Mouse (Mus musculus) mouse embryonic stem cell (cell line): ENCODE measurements around the gene Hnrnpul1.

ENCODE experiments used
- in situ Hi-C, 2 experiments: fragments of 300-500 bp; cut with MboI; formaldehyde crosslinking; loops; 1 replicate in 1 of 2; 3 replicates in 1 of 2; pipeline ENCODE4 v1.14.3; 2019 to 2020; ENCODE audit warnings: low sequenced_read_pairs in 2 of 2, low pct_unique_long_range_greater_than_20kb in 1 of 2, mixed read lengths in 1 of 2; ENCODE audit not compliant: unreplicated experiment in 1 of 2

The Hnrnpul1 gene

DNA sequence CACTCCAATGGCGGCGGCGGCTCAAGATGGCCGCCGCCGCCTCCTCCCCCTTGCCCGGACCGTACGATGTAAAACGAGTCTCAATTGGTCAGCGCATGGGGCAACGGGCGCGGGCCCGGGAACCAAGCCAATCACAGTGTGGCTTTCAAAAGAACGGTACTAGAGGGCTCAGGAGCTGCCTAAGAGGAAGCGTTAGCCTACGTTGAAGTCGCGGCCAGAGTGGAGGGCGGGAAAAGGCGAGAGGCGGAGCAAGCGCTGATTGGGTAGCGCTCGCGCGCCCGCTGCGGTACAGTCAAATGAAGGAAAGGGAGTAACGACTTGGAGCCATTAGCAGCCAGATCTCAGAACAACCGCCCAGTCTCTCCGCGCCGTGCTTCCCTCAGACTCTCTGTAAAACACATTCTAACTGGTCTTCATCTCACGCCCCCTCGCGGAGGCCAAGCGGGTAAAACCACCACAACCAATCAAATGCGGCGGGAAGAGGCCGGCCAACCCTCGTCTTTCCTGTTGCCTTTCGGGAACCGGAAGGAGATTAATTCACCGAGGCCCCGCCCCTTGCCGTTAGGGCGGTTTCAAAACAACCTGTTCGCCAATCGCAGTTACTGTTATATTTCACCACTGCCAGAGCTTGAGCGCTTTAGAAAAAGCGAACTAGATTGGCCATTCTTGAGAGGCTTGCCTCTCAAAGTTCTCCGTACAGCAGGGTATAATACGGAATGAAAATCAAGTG lies at the start of gene Hnrnpul1:
Hnrnpul1 (minus strand) TSS at position 20 of the 730 bp plus-strand sequence.
- in situ Hi-C loops = loop anchor here (5.0 to 10.0 kb wide), 2 partner anchors 37 to 150 kb away; no protein-coding TSS in a partner anchor

DNA sequence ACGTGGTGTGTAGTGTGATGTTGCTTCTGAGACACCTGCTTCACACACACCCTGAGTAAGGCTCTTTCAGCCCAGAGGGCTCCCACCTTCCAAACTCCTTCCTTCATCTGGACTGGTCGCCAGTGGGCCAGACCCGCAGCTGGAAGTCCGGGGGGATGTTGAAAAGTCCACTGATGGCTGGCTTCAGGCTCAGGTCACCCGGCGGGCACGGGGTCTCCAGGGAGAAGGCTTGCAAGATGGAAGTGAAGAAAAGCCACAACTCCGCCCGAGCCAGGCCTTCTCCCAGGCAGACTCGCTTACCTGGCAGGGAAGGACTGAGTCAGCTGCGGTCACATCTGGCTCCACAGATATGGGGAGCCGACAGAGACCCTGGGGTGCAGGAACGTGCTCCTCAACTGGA lies 48.9 kb upstream of the Hnrnpul1 start:
- in situ Hi-C loops = no loop called here

DNA sequence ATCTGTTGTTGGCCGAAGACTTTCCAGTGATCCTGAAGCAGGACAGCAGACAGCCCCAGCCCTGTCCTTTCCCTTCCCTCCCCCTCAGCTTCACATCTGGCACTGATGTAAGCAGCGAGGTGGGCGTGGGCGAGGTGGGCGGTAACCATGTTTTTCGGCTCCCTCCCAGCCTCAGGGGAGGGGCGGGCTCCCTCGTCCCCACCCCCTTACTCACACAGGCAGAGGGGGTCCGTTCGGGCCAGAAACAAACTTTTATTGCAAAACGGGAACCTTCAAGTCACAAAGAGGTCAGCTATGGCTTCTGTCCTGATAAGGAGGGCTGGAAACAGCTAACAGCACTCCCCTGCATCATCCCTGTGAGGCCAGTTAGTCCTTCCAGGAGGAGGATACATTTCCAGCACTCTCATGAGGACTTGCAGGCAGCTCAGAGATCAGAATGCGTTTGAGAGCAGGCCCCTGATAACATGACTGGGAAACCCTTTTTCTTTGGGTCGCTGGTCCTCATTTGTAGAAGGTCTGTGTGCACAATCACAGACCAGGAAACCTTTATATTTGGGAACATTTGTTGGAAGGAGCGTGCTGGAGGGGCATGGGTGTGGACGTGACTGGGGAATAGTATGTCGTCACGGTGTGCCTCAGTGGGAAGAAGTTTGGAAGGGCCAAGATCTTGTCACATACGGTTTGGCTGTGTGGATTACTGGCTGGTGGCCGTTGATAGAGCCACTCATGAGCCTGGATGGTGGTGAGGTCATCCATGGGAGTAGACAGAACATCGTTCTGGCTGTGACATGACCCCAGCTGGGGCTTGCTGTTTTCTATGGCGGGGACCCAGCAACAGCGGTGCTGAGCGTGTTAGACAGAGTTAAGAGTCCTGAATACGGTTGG lies 47.9 kb upstream of the Hnrnpul1 start:
- in situ Hi-C loops = no loop called here

DNA sequence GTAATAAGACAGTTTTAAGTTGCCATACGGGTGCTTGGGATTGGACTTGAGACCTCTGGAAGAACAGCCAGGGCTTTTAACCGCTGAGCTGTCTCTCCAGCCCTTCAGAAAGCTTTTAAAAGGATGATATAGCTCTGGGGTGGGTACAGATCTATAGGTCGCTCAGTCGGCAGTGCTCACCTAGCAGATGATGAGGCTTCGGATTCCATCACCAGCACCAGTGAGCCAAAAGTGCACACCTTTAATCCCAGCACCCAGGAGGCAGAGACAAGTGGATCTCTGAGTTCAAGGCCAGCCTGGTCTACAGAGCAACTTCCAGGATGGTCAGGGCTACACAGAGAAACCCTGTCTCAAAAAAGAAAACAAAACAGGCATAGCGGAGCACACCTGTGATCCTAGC lies 46.5 kb upstream of the Hnrnpul1 start:
- in situ Hi-C loops = no loop called here

DNA sequence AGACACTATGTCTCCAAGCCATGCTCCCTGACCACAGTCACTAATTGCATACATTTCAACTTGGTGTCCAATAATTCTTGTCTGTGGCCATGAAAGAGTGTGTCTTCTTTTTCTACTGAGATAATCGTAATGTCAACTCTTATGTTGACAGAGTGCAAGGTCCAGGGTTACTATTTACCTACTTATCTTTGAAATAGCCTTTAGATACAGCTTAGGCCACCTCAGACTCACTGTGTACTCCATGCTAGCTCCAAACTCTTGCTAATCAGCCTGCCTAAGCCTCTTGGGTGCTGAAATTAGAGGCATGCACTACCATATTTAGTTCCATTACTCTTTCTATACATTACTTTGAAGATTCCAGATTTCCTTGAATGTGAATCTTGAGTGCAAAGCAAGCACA lies 44.8 kb upstream of the Hnrnpul1 start:
- in situ Hi-C loops = no loop called here

DNA sequence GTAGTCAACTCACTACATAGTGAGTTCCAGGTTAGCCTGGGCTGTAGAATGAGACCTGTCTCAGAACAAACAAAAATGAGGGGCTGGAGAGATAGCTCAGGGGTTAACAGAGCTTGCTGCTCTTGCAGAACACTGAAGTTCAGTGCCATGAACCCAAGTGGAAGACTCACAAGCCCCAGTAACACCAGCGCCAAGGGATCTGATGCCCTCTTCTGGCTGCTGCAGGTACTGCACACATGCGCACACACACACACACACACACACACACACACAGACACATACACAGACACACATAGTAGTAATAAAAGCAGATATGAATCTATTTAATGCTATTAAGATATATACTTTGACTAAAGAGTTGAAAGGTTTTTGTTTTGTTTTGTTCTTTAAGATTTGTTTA lies 44.0 kb upstream of the Hnrnpul1 start:
- in situ Hi-C loops = no loop called here

DNA sequence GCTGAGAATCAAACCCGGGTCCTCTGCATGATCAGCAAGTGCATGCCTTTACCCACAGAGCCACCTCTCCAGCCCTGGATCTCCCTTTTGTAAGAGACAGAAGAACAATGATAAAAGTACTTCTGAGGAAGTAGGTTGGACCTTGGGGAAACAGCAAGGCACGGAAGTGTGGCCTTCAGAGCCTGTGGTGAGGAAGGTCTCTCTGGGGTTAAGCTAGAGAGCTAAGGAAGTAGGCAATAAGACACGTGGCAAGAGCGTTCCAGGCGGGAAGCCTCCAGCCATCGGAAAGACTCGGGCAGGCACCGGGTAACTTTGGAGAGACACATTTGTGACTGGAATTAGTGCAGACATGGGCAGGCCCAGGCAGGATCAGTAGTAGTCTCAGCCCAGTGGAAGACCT lies 40.2 kb upstream of the Hnrnpul1 start:
- in situ Hi-C loops = loop anchor here (5.0 kb wide), 1 partner anchor 37 kb away; no protein-coding TSS in a partner anchor

DNA sequence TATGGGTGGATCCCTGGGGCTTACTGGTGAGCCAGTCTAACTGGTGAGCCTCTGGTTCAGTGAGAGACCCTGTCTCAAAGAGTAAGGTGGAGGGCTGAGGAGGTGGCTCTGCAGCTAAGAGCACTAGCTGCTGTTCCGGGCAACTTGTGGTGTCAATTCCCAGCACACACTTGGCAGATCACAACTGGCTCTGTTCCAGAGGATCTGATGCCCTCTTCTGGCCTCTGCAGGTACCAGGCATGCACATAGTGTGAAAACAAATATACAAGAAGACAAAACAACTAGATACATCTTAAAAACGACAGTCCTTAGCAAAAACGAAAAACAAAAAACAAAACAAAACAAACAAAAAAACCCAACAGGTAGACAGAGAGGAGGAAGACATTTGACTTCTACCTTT lies 39.1 kb upstream of the Hnrnpul1 start:
- in situ Hi-C loops = loop anchor here (5.0 kb wide), 1 partner anchor 36 kb away; no protein-coding TSS in a partner anchor

DNA sequence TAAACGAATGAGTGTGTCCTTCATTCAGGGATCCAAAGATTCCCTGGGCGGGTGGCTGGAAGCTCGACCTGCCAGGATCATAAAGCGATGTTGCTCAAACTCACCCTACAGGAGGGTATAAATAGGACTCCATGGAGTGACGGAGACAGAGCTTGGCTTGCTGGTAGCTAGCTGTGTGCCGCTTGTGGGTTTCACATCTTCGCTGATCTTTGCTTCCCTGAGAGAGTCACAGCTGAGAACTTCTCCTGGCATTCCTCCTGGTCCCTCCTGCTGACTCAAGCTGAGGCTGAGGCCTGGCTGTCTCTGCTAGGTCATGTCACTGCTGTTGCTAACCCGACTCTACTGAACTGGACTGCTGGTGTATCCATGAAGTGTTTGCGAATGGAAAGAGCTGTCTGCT lies 38.4 kb upstream of the Hnrnpul1 start:
- in situ Hi-C loops = loop anchor here (5.0 kb wide), 1 partner anchor 36 kb away; no protein-coding TSS in a partner anchor

DNA sequence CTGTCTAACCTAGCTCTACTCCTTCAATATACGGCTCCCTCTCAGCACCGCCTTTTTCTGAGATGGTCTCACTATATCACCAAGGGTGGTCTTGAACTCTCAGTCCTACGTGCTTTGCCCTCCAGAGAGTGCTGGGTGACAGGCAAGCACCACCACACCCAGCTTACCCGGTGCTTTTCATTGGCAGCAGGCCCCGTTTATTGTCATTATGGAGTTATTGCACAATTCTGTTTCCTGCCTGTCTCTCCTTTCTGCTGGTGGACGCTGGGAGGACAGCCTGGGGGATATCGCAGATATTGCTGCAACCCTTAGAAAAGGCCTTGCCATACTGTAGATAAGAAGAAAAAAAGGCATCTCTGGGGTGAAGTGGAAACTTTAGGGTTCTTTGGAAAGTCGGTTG lies 36.1 kb upstream of the Hnrnpul1 start:
- in situ Hi-C loops = loop anchor here (5.0 kb wide), 1 partner anchor 33 kb away; no protein-coding TSS in a partner anchor

DNA sequence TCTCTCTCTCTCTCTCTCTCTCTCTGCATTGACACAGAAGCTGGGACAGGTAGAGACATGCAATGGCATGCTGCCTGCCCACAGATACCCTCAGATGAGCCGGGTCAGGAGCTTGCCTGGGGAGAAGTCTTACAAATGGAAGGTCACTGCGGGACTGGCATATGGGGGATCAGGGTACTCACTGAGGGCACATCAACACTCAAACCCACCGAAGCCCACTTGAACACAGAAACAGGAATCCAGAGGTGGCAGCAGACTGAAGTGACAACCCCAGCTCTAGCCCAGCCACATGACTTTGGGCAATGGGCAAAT lies 34.5 kb upstream of the Hnrnpul1 start:
- in situ Hi-C loops = no loop called here

DNA sequence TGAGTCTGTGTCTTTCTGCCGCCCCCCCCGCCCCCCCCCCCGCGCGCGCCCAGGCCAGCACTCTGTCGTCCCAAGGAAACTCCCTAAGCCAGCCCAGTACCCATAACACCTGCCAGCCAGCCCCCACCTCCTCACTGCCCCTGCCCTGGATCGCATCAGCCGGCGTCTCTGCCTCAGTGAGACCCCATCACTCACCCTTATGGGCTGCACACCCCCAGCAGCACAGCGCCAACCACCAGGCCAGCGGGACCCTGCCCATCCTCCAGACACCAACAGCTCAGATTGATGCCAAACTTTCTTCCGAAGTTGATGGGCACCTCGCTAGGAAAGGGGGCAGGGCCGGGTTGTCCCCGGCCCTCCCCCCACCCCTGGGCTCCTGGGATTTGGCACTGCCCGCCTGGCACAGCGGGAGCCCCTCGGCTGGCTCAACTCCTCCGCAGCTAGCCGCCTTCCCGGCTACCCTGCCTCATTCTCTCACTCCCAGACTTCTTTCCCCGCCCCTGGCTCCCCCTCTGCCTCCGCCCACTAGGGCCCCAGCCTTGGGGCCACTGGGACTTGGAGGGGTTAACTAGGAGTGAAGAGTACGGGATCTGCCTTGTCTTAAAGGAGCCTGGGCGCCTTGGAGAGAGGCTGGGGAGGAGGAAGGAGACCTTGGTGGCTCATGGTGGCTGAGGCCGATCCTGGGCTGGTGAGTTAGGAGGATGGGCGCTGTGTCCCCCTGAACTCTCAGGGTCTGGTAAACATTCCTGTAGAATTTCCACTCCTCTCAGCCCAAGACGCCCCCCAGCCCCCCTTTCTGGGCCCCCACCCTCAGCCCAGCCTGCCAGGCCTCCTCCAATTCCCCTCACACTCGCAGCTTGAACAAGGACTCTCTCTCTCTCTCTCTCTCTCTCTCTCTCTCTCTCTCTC lies 33.9 kb upstream of the Hnrnpul1 start, which contains the start of gene Axl:
Axl (minus strand) TSS at position 486 of the 909 bp plus-strand sequence.
- in situ Hi-C loops = no loop called here

DNA sequence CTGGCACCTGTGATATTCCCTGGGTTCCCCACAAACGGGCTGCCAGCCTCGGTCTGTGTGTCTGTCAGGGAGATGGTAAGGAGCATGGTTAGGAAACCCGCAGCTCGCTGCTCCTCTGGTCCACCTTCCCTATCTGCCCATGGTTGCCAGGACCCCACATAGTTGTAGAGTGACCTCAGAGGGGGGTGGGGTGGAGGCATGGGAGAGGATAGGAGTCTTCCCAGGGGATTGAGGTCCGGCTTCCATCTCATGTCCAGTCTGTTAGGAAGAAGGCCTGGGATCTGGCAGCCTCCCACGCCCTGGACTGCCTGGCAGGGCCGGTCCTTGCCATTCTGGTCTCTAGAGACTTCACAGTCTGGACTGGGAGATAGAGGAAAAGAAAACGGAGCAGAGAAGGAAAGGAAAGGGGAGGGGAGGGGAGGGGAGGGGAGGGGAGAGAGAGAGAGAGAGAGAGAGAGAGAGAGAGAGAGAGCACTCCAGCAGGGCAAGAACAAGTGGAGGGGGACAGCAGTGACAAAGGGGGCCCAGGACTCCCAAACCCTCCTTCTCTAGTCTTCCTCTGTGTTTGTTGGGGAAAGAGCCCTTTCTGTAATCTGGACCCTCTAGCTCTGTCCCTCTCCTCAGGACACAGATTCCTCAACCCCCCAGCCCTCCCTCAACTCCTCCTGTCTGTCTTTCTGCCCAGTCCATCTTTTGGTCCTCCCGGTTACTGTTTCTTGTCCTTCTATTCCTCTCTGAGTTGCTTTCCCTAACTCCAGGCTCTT lies 33.1 kb upstream of the Hnrnpul1 start:
- in situ Hi-C loops = no loop called here

DNA sequence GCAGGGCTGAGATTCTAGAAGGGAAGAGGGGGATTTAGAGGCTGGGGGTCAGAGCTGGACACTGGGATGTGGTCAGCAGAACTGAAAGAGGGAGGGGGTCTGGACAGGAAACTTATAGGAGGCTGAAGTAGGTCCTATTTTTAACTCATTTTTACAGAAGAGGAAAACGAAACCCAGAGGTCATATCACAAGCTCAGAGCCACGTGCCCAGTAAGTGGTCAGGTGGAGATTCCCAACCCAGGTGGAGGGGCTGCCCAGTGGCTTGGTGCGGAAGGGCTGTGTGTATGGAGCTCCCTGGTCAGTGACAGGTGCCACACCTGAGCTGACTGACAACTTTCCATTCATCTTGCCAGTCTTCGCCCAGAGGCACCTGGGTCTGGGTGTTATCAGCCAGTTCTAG lies 32.4 kb upstream of the Hnrnpul1 start:
- in situ Hi-C loops = no loop called here

DNA sequence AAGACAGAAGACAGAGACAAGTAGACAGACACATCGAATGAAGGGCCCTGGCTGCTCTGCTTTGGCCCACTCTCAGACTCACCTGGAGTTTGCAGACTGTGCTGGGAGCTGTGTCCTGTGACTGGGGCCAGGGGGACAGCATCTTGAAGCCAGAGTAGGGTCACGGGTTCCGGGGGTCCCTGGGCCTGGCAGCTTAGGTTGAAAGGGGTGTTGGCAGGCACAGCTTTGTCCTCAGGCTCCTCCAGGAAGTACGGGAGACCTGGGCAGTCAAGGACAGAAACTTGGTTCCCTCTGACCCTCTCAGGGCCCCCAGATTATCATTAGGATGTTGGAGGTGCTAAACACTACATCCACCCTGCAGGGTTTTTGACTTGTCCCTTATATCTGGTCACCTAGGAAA lies 31.2 kb upstream of the Hnrnpul1 start:
- in situ Hi-C loops = no loop called here

DNA sequence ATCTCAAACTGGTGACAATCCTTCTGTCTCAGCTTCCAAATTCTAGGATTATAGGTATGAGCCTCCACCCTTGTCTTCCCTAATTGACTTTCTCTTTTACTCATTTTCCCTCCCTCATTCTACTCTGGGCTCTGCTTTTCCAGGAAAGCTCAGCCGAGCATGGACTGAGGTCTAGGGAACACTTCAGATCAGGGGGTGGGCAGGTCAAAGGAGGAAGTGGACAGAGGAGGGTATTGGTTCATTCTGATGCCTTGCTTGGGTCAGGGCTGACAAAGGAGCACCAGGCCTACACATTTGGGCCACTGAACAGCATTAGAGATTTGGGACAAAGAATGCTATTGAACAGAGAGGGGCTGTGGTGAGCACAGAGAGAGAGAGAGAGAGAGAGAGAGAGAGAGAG lies 30.3 kb upstream of the Hnrnpul1 start:
- in situ Hi-C loops = no loop called here

DNA sequence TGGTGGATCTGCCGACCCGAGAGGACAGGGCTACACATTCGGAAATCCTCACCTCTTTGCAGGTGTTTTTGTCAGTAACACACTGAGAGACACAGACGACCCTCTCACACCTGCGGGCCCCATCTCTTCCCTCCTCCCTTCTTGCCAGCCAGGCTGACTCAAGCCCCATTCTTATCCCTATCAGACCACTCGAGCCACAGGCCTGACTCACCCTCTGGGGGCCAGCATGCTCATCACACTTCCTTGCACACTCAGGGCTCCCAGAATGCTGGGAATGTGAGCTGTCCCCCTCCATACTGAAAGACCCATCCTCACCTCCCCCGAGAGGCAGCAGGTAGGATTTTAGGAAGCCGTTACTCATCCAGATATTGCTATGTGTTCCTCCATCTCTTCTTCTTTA lies 29.2 kb upstream of the Hnrnpul1 start:
- in situ Hi-C loops = no loop called here

DNA sequence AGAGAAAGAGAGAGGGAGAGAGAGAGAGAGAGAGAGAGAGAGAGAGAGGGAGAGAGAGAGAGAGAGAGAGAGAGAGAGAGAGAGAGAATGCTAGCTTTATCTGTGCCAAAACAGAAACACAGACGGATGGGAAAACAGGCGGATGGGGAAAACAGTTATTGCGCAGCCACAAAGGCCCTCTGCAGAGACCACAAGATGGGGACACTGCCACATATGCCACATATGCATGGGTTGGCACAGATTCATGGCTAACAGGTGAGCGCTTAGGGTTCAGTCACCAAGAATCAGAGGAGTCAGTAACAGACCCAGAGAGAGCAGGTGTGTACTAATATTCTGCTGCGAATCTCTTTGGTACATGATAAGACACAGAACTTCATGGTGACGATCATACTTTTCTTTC lies 28.2 kb upstream of the Hnrnpul1 start:
- in situ Hi-C loops = no loop called here
